Mouse (Mus musculus) kidney, adult 2 months (tissue): ENCODE measurements around the gene Bhlhb9. TPM values are rescaled to one million over a fixed set of nuclear protein-coding genes. Genes with fewer than 3 reads are reported as not detected.
"Not testable (repeated sequence)": the region's sequence is repeated elsewhere in the genome, so short reads cannot be mapped to it uniquely, and the experiment has no call there.

ENCODE experiments used
- DNase-seq: peaks from one replicate; pipeline ENCODE4 v3.0.0; 2021
- H3K27ac ChIP-seq: fragments of 200-500 bp; 2 replicates; pipeline ENCODE4 v1.5.1; 2012; ENCODE audit warnings: low read depth, low read length, control low read depth, inconsistent platforms; ENCODE audit not compliant: insufficient read depth
- H3K27me3 ChIP-seq: fragments of 200-500 bp; replicated peaks from 2 replicates; pipeline ENCODE4 v1.6.1; 2012; ENCODE audit warnings: mild to moderate bottlenecking, moderate library complexity, low read length, inconsistent platforms; ENCODE audit not compliant: control insufficient read depth, insufficient read depth
- H3K36me3 ChIP-seq: fragments of 200-500 bp; 2 replicates; pipeline ENCODE4 v1.6.1; 2012; ENCODE audit warnings: mild to moderate bottlenecking, moderate library complexity, low read length, inconsistent platforms; ENCODE audit not compliant: control insufficient read depth, insufficient read depth
- H3K4me1 ChIP-seq: fragments of 200-500 bp; 2 replicates; pipeline ENCODE4 v1.6.1; 2011; ENCODE audit warnings: low read length; ENCODE audit not compliant: control insufficient read depth, insufficient read depth
- H3K4me3 ChIP-seq: fragments of 200-500 bp; 2 replicates; pipeline ENCODE4 v1.5.1; 2011; ENCODE audit warnings: mild to moderate bottlenecking, low read depth, low read length, control low read depth; ENCODE audit not compliant: insufficient read depth
- CTCF ChIP-seq: fragments of 200-500 bp; conservative IDR thresholded peaks from 2 replicates; pipeline ENCODE4 v1.5.1; 2011; ENCODE audit warnings: low read depth, mild to moderate bottlenecking, control low read depth, low read length, moderate library complexity, mixed read lengths; ENCODE audit not compliant: insufficient read depth, insufficient read length
- POLR2A ChIP-seq: fragments of 200-500 bp; IDR thresholded peaks from one replicate; pipeline ENCODE4 v1.6.1; 2011; ENCODE audit warnings: low read depth, low read length, control low read depth
- WGBS: fragments of 180-500 bp; shearing (Covaris S2); methylation state at CpG from one replicate; pipeline ENCODE4 v1.1.7; 2018; 5-methylcytosine and 5-hydroxymethylcytosine counted together
- polyA plus RNA-seq: library from polyadenylated mRNA; depleted of rRNA; stranded (reverse); fragments of >200 nt; gene quantifications from 2 replicates; pipeline ENCODE4 v1.2.3, GENCODE M21; 2012; rRNA removed

Gene Bhlhb9
- 2.2 and 3.3 TPM in 2 replicates for polyA plus RNA-seq

- not testable (repeated sequence) for H3K36me3 ChIP-seq, H3K4me1 ChIP-seq, H3K27ac ChIP-seq, H3K27me3 ChIP-seq
- peak; percentile 39; the same call in 1 of the 2 replicates for TF ChIP-seq CTCF
- peak within 1 kb of the TSS; percentile 53 for H3K4me3 ChIP-seq
- 0% methylated on average over 3 of the region's 5 CpGs for WGBS
- peak; percentile 43 for DNase-seq
These were observed at the start of gene Bhlhb9 for GRCm38 (mm10) chrX:135797212-135797644. Bhlhb9 (plus strand) TSS chrX:135797594.

DNA sequence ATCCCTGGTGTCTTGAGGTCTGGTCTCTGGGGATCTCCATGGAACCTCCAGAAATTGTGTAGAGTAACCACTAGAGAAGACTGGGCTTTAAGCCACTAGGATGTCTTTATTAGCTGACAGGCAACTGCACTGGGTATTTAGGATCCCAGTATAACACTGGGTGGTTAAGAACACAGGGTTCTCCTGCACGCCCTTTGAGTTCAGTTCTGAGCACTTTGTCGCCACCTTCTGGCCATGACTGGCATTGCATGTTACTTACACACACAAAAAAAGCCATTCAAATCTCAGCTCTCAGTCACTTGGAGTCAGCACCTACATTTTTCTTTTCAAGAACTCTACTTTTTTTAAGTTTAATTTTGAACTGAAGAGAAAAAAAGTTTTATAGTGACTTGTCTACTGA lies 44.6 kb upstream of the Bhlhb9 start:
- H3K27ac ChIP-seq: no peak overlapping the region
- DNase-seq: peak; percentile 71
- no peaks in the 10 kb centered on the region for H3K4me1 ChIP-seq
- peak; percentile 72 for TF ChIP-seq CTCF
- TF ChIP-seq POLR2A: no peak
- no peaks in the 10 kb centered on the region for H3K27me3 ChIP-seq
- no peak overlapping the region for H3K4me3 ChIP-seq
- no peaks in the 10 kb centered on the region for H3K36me3 ChIP-seq
- 0% methylated on average over 2 of the region's 2 CpGs for WGBS

DNA sequence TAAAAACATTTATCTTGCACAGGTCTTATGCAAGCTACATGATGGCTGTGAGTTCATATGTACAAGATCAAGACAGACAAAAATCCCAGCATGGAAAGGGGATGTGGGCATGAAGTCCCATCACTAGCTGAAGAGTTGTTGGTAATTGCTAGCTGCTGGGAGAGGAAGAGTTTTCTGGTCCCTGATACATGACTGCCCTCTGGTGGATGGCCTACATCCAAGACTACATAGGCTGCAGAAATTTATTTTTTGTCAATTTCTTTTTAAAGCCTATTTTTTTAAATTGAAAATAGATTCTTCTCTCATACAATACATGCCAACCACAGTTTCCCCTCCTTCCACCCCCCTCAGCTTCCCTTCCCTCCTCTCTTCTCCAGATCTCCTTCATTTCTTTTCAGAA lies 35.7 kb upstream of the Bhlhb9 start:
- peak; percentile 17 for DNase-seq
- TF ChIP-seq CTCF: peak; percentile 32; the same call in 1 of the 2 replicates
- no peak for TF ChIP-seq POLR2A
- Histone ChIP-seq H3K4me1 (no peaks in the 10 kb centered on the region), H3K27me3 (no peaks in the 10 kb centered on the region), H3K36me3 (no peaks in the 10 kb centered on the region), H3K27ac (no peak overlapping the region), H3K4me3 (no peak overlapping the region)

DNA sequence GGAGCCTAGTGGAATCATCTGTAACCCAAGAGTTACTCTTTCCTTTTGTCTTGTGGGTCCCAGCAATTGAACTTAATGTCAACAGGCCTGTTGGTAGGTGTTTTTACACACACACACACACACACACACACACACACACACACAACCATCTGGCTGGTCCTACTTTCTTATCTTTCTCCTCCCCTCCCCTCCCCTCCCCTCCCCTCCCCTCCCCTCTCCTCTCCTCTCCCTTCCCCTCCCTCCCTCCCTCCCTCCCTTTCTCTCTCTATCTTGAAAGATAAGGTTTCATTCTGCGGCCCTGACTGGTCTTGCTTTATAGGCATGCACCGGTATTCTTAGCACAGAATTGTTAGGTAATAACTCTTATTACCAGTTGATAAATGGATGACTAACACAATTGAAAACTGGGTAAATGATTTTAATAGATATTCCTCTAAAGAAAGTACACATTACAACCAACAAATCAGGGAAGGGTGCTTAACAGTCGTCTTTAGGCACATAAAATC lies 29.3 kb upstream of the Bhlhb9 start:
- no peaks in the 10 kb centered on the region for H3K27me3 ChIP-seq
- no peaks in the 10 kb centered on the region for H3K4me1 ChIP-seq
- H3K27ac ChIP-seq: no peak overlapping the region
- TF ChIP-seq POLR2A (no peak), CTCF (no peak)
- no peaks in the 10 kb centered on the region for H3K36me3 ChIP-seq
- no peak for DNase-seq
- H3K4me3 ChIP-seq: no peak overlapping the region
- 49% methylated on average over 3 of the region's 3 CpGs for WGBS

GRCm38 (mm10) chrX:135768565-135768964 lies 28.8 kb upstream of the Bhlhb9 start:
- WGBS: 77% methylated on average over 2 of the region's 2 CpGs
- no peak for DNase-seq
- no peak overlapping the region for H3K27ac ChIP-seq
- H3K4me3 ChIP-seq: no peak overlapping the region
- H3K4me1 ChIP-seq: no peaks in the 10 kb centered on the region
- H3K36me3 ChIP-seq: no peaks in the 10 kb centered on the region
- no peaks in the 10 kb centered on the region for H3K27me3 ChIP-seq
- no peak for TF ChIP-seq POLR2A
- TF ChIP-seq CTCF: no peak

DNA sequence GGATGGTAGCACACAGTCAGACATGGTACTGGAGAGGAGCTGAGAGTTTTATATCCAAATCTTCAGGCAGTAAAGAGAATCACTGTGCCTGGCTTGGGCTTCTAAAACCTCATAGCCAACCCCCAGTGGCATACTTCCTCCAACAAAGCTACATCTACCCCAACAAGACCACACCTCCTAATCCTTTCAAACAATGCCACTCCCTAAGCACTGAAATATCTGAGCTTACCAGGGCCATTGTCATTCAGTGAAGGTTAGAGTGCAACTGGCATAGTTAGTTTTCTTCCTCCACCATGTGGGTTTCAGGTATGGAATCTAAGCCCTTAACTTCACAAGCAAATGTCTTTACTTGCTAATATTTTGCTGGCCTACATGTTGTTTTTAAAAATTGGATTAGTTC lies 5.9 kb upstream of the Bhlhb9 start:
- no peak overlapping the region for H3K4me3 ChIP-seq
- H3K4me1 ChIP-seq: no peaks in the 10 kb centered on the region
- no peak overlapping the region for H3K27ac ChIP-seq
- no peak for DNase-seq
- no peak for TF ChIP-seq CTCF
- TF ChIP-seq POLR2A: no peak
- no peaks in the 10 kb centered on the region for H3K27me3 ChIP-seq
- H3K36me3 ChIP-seq: no peaks in the 10 kb centered on the region

GRCm38 (mm10) chrX:135792326-135792725 lies 5.1 kb upstream of the Bhlhb9 start:
- no peak overlapping the region for H3K27ac ChIP-seq
- 67% methylated on average over 6 of the region's 6 CpGs for WGBS
- no peaks in the 10 kb centered on the region for H3K36me3 ChIP-seq
- no peak for TF ChIP-seq POLR2A
- no peaks in the 10 kb centered on the region for H3K27me3 ChIP-seq
- H3K4me3 ChIP-seq: no peak overlapping the region
- no peak for DNase-seq
- H3K4me1 ChIP-seq: no peaks in the 10 kb centered on the region

DNA sequence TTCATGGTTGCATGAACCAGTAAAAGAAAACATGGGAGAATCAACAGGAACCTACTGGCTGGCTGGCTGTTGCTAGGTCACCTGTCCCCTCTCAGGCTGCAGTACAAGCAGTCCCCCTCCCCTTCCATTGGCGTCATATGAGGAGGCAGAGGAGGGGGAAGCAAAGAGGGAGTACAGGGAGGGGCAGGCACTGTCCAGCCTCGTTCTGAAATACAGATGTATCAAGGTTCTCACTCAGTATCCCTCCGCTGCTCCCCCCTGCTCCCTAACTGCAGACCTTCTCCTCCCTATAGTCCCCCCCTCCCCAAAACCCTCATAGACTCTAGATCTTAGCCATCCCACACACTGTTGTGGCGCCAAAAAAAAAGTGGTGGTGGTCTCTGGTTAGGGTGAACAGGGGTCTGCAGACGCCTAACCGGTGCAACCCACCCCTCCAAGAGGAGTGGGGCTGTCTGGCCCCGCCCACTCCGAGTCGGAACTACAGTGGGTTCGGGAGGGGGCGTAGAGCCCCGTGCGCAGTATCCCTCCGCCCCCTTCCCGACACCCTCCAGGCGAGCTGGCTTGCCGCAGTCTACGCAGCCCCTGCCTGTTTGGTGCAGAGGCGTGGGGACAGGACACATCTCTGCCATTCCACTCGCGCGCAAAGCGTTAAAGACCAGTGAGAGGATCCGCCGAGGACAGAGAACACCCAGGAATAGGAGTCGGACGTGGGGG lies 1.6 kb upstream of the Bhlhb9 start:
- not testable (repeated sequence) for H3K4me1 ChIP-seq, H3K27me3 ChIP-seq, H3K36me3 ChIP-seq, H3K27ac ChIP-seq
- WGBS: 3% methylated on average over 26 of the region's 27 CpGs
- DNase-seq: peak; percentile 4
- peak overlapping the region; percentile 53 for H3K4me3 ChIP-seq

DNA sequence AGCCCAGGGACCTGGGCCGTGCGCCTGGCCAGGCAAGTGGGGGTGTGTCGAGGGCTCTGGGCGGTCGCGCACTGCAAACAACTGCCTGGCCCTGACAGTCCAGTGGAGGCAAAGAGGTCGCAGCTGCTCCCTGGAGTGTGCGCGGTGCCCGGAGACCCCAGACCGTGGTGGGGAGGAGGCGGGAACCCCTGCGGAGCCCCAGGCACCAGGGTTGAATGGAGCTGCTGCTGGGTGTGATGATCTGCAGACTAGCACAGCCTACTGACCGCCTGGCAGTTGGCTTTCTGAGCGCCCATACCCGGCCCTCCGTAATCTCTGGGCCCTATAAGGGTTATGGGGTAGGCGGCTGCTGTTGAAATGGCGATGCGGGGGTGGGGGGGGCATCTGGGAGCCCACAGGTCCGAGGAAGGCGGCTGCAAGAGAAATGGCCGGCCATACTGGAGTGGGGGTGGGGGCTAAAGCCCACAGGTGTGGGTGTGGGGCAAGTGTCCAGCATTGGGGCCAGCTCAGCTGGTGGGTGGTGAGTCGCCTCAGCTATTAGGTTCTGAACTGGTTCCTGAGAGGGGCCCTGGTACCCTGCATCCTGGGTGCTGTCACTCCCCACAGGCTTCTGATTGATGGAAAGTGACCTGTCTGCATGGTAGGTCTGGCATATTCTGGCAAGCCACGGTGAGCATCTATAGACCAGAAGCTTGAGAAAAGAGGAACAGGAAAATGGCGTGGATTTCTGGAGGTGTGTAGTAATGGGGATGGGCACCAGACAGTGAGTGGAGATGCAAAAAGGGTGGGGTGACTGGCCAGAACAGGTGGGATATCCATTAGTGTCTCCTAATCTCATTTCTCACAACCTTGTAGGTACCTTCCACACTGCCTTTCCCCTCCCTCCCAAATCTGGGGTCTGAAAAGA lies 836 bp upstream of the Bhlhb9 start:
- peak overlapping the region; percentile 53 for H3K4me3 ChIP-seq
- DNase-seq, H3K27me3 ChIP-seq, H3K4me1 ChIP-seq, H3K36me3 ChIP-seq, H3K27ac ChIP-seq: not testable (repeated sequence)
- WGBS: 0% methylated on average over 24 of the region's 26 CpGs
